Mouse (Mus musculus) CH12.LX (cell line): ENCODE results near the gene Tmem56. TPM values are rescaled to one million over a fixed set of nuclear protein-coding genes. Genes with fewer than 3 reads are reported as not detected.

Experiments used
- DNase-seq: peaks from one replicate; pipeline ENCODE4 v3.0.0-alpha.2; 2013; ENCODE audit errors: extremely low read depth
- H3K27ac ChIP-seq: 2 replicates; pipeline ENCODE4 v1.5.1; 2012; ENCODE audit warnings: low read depth, mild to moderate bottlenecking, control low read depth, moderate library complexity; ENCODE audit not compliant: insufficient read depth
- H3K27me3 ChIP-seq: replicated peaks from 2 replicates; pipeline ENCODE3; 2012; ENCODE audit warnings: inconsistent platforms
- H3K36me3 ChIP-seq, 2 experiments: replicated peaks in 1 of 2; 2 replicates each; pipeline versions ENCODE3 to v1.6.1; 2012; ENCODE audit warnings: inconsistent platforms in 1 of 2, low read length in 1 of 2, mild to moderate bottlenecking in 1 of 2, mixed read lengths in 1 of 2, moderate library complexity in 1 of 2; ENCODE audit not compliant: control insufficient read depth in 1 of 2, insufficient read depth in 1 of 2
- H3K4me1 ChIP-seq, 2 experiments: 2 replicates each; pipeline ENCODE4 v1.6.1; 2012; ENCODE audit warnings: inconsistent platforms in 1 of 2, moderate library complexity in 1 of 2; ENCODE audit not compliant: insufficient read depth in 2 of 2, control insufficient read depth in 1 of 2
- H3K4me2 ChIP-seq: 2 replicates; pipeline ENCODE4 v1.6.1; 2012; ENCODE audit warnings: low read depth, mild to moderate bottlenecking, control low read depth; ENCODE audit not compliant: poor library complexity, insufficient read depth, severe bottlenecking
- H3K4me3 ChIP-seq, 3 experiments: fragments of 150-350 bp in 1 of 3; sonication (generic) in 1 of 3; replicated peaks in 1 of 3; 2 replicates each; pipeline versions ENCODE3 to v1.5.1; 2011 to 2012; ENCODE audit warnings: low read depth in 2 of 3, low read length in 2 of 3, mild to moderate bottlenecking in 2 of 3, moderate library complexity in 2 of 3, control low read depth in 1 of 3, improper control_type of control experiment in 1 of 3, inconsistent platforms in 1 of 3, mixed read lengths in 1 of 3; ENCODE audit not compliant: poor library complexity in 1 of 3
- H3K79me2 ChIP-seq: replicated peaks from 2 replicates; pipeline ENCODE4 v1.6.1; 2012; ENCODE audit warnings: mild to moderate bottlenecking, moderate library complexity; ENCODE audit not compliant: control insufficient read depth, poor library complexity, insufficient read depth, severe bottlenecking; ENCODE audit errors: extremely low read depth
- H3K9ac ChIP-seq: 2 replicates; pipeline ENCODE4 v1.6.1; 2012; ENCODE audit warnings: low read depth, mild to moderate bottlenecking, control low read depth, moderate library complexity; ENCODE audit not compliant: insufficient read depth
- H3K9me3 ChIP-seq: replicated peaks from 2 replicates; pipeline ENCODE3; 2012; ENCODE audit warnings: low read length, inconsistent platforms, mixed read lengths
- BHLHE40 ChIP-seq: IDR thresholded peaks from 2 replicates; pipeline ENCODE4 v1.6.1; 2011; ENCODE audit warnings: mild to moderate bottlenecking, low read depth, low read length, improper control_type of control experiment
- CHD1 ChIP-seq: IDR thresholded peaks from 2 replicates; pipeline ENCODE4 v1.6.1; 2012; ENCODE audit warnings: low read depth, low read length, improper control_type of control experiment, inconsistent platforms
- CHD2 ChIP-seq: IDR thresholded peaks from 2 replicates; pipeline ENCODE4 v1.6.1; 2011; ENCODE audit warnings: low read length, improper control_type of control experiment
- CTCF ChIP-seq, 2 experiments: IDR thresholded peaks in 1 of 2; conservative IDR thresholded peaks in 1 of 2; 2 replicates each; pipeline ENCODE4 v1.5.1; 2011 to 2012; ENCODE audit warnings: low read depth in 2 of 2, low read length in 2 of 2, improper control_type of control experiment in 1 of 2, inconsistent platforms in 1 of 2, mild to moderate bottlenecking in 1 of 2, moderate library complexity in 1 of 2
- E2F4 ChIP-seq: IDR thresholded peaks from 2 replicates; pipeline ENCODE4 v1.6.1; 2011; ENCODE audit warnings: low read depth, low read length, improper control_type of control experiment; ENCODE audit not compliant: insufficient replicate concordance
- ETS1 ChIP-seq: conservative IDR thresholded peaks from 2 replicates; pipeline ENCODE4 v1.6.1; 2012; ENCODE audit warnings: low read depth, mild to moderate bottlenecking, inconsistent platforms, low read length, improper control_type of control experiment, moderate library complexity
- GABPA ChIP-seq: IDR thresholded peaks from 2 replicates; pipeline ENCODE4 v1.6.1; 2012; ENCODE audit warnings: low read depth, low read length, improper control_type of control experiment, inconsistent platforms; ENCODE audit not compliant: insufficient replicate concordance
- HCFC1 ChIP-seq: IDR thresholded peaks from 2 replicates; pipeline ENCODE4 v1.6.1; 2012; ENCODE audit warnings: low read depth, mild to moderate bottlenecking, inconsistent platforms, low read length, improper control_type of control experiment
- IRF4 ChIP-seq: IDR thresholded peaks from 2 replicates; pipeline ENCODE4 v1.6.1; 2014; ENCODE audit warnings: low read depth, mild to moderate bottlenecking, inconsistent platforms, low read length, improper control_type of control experiment
- JUN ChIP-seq: IDR thresholded peaks from 2 replicates; pipeline ENCODE4 v1.6.1; 2011; ENCODE audit warnings: low read depth, mild to moderate bottlenecking, low read length, improper control_type of control experiment, moderate library complexity; ENCODE audit not compliant: insufficient read depth
- MAX ChIP-seq: IDR thresholded peaks from 2 replicates; pipeline ENCODE4 v1.6.1; 2011; ENCODE audit warnings: low read length, improper control_type of control experiment
- MYC ChIP-seq: IDR thresholded peaks from 2 replicates; pipeline ENCODE4 v1.6.1; 2011; ENCODE audit warnings: low read depth, mild to moderate bottlenecking, improper control_type of control experiment, low read length
- NELFE ChIP-seq: IDR thresholded peaks from 2 replicates; pipeline ENCODE4 v1.6.1; 2011; ENCODE audit warnings: low read depth, low read length, improper control_type of control experiment
- NRF1 ChIP-seq: IDR thresholded peaks from 2 replicates; pipeline ENCODE4 v1.6.1; 2014; ENCODE audit warnings: low read depth, mild to moderate bottlenecking, inconsistent platforms, low read length, improper control_type of control experiment, moderate library complexity
- POLR2A ChIP-seq: IDR thresholded peaks from 2 replicates; pipeline ENCODE4 v1.6.1; 2011; ENCODE audit warnings: low read depth, mild to moderate bottlenecking, improper control_type of control experiment, low read length
- POLR2AphosphoS2 ChIP-seq: IDR thresholded peaks from 2 replicates; pipeline ENCODE4 v1.6.1; 2011; ENCODE audit warnings: low read depth, low read length, improper control_type of control experiment
- RCOR1 ChIP-seq: conservative IDR thresholded peaks from 2 replicates; pipeline ENCODE4 v1.6.1; 2012; ENCODE audit warnings: low read depth, mild to moderate bottlenecking, inconsistent platforms, low read length, improper control_type of control experiment
- SMC3 ChIP-seq: IDR thresholded peaks from 2 replicates; pipeline ENCODE4 v1.6.1; 2011; ENCODE audit warnings: low read depth, low read length, improper control_type of control experiment
- TBP ChIP-seq: conservative IDR thresholded peaks from 2 replicates; pipeline ENCODE4 v1.6.1; 2011; ENCODE audit warnings: low read depth, low read length, improper control_type of control experiment
- TCF12 ChIP-seq: IDR thresholded peaks from 2 replicates; pipeline ENCODE4 v1.6.1; 2014; ENCODE audit warnings: low read depth, mild to moderate bottlenecking, inconsistent platforms, low read length, improper control_type of control experiment
- USF1 ChIP-seq: IDR thresholded peaks from 2 replicates; pipeline ENCODE4 v1.6.1; 2014; ENCODE audit warnings: low read depth, mild to moderate bottlenecking, inconsistent platforms, low read length, improper control_type of control experiment
- USF2 ChIP-seq: conservative IDR thresholded peaks from 2 replicates; pipeline ENCODE4 v1.6.1; 2011; ENCODE audit warnings: low read depth, low read length, improper control_type of control experiment
- ZKSCAN1 ChIP-seq: IDR thresholded peaks from 2 replicates; pipeline ENCODE4 v1.6.1; 2012; ENCODE audit warnings: low read depth, inconsistent platforms, low read length, improper control_type of control experiment, borderline replicate concordance
- ZMIZ1 ChIP-seq: IDR thresholded peaks from 2 replicates; pipeline ENCODE4 v1.6.1; 2012; ENCODE audit warnings: low read depth, mild to moderate bottlenecking, inconsistent platforms, low read length, improper control_type of control experiment
- ZNF384 ChIP-seq: IDR thresholded peaks from 2 replicates; pipeline ENCODE4 v1.6.1; 2012; ENCODE audit warnings: low read depth, low read length, improper control_type of control experiment, inconsistent platforms
- dilution Hi-C: fragments of 300-500 bp; cut with MboI; formaldehyde crosslinking; loops from 2 replicates; pipeline ENCODE4 v1.14.3; 2020; ENCODE audit warnings: low sequenced_read_pairs; ENCODE audit not compliant: extremely low pct_unique_long_range_greater_than_20kb, extremely low pct_ligation_motif_present
- in situ Hi-C: fragments of 300-500 bp; cut with MboI; formaldehyde crosslinking; loops from 3 replicates; pipeline ENCODE4 v1.14.3; 2019; ENCODE audit warnings: low sequenced_read_pairs, low pct_ligation_motif_present, low pct_unique_long_range_greater_than_20kb, mixed read lengths
- polyA plus RNA-seq: library from polyadenylated mRNA; unstranded; fragments of >175 nt; gene quantifications from 2 replicates; pipeline ENCODE4 v1.2.1, GENCODE M21; 2012; ENCODE audit warnings: low read depth; ENCODE audit not compliant: insufficient read length
- total RNA-seq, 2 experiments: library from RNA; depleted of rRNA; stranded (reverse); fragments of 300-350 nt in 1 of 2; fragments of >200 nt in 1 of 2; gene quantifications; 2 replicates each; pipeline ENCODE4 v1.2.3; 2012 to 2014

Tmem56 gene
- total and polyA plus RNA-seq, 3 experiments = not detected

- Histone ChIP-seq H3K4me2 (no peak overlapping the region), H3K27ac (no peak overlapping the region), H3K4me1 (peaks cover 7 to 26% of the 10 kb centered on the region in 2 experiments), H3K79me2 (no peaks in the 10 kb centered on the region), H3K27me3 (no peaks in the 10 kb centered on the region), H3K36me3 (no peaks in the 10 kb centered on the region), H3K9me3 (no peaks in the 10 kb centered on the region), H3K9ac (no peak overlapping the region), H3K4me3 (no peak overlapping the region)
- DNase-seq = no peak
- TF ChIP-seq USF2 = no peak
- TF ChIP-seq CTCF (conservative IDR thresholded peaks at IDR 0.05 in 1 of 2, IDR thresholded peaks at IDR 0.05 in 1 of 2; ENCODE audit: low read depth in 2 of 2, low read length in 2 of 2) = no peak
- no peak for TF ChIP-seq NELFE
- no peak for TF ChIP-seq NRF1
- TF ChIP-seq POLR2AphosphoS2 = no peak
- TF ChIP-seq USF1 = no peak
- no peak for TF ChIP-seq POLR2A
- no peak for TF ChIP-seq CHD1
- TF ChIP-seq HCFC1 = no peak
- TF ChIP-seq E2F4 = no peak
- TF ChIP-seq CHD2 = no peak
- no peak for TF ChIP-seq JUN
- no peak for TF ChIP-seq MAX
- TF ChIP-seq MYC = no peak
- no peak for TF ChIP-seq TBP
- no peak for TF ChIP-seq ETS1
- no peak for TF ChIP-seq IRF4
- TF ChIP-seq ZKSCAN1 = no peak
- TF ChIP-seq RCOR1 = no peak
- dilution Hi-C loops (no loop called here), in situ Hi-C loops (no loop called here)
Observed at GRCm38 (mm10) chr3:121239096-121239495, 43.8 kb downstream of the Tmem56 start.

- Histone ChIP-seq H3K9me3 (no peaks in the 10 kb centered on the region), H3K36me3 (no peaks in the 10 kb centered on the region), H3K4me2 (peak overlapping the region; percentile 13; the same call in 1 of the 2 replicates), H3K9ac (no peak overlapping the region), H3K4me1 (peaks cover 0 to 6% of the 10 kb centered on the region in 2 experiments; a peak in 2 of 4 replicates), H3K27ac (no peak overlapping the region), H3K79me2 (no peaks in the 10 kb centered on the region), H3K27me3 (no peaks in the 10 kb centered on the region), H3K4me3 (no peak overlapping the region)
- TF ChIP-seq USF2 = no peak
- no peak for TF ChIP-seq SMC3
- no peak for TF ChIP-seq POLR2A
- peak; percentile 57 for TF ChIP-seq BHLHE40
- no peak for TF ChIP-seq TCF12
- TF ChIP-seq ZNF384 = peak; percentile 69
- no peak for TF ChIP-seq GABPA
- no peak for TF ChIP-seq NRF1
- no peak for TF ChIP-seq MAX
- peak; percentile 67 for TF ChIP-seq IRF4
- TF ChIP-seq ZMIZ1 = no peak
- no peak for DNase-seq
- dilution Hi-C loops = no loop called here
- in situ Hi-C loops = no loop called here
Observed at GRCm38 (mm10) chr3:121224763-121225162, 58.1 kb downstream of the Tmem56 start.
